Mouse (Mus musculus) ES-Bruce4 (cell line): Measurements from ENCODE around the gene Tomm7. TPM values are rescaled to one million over a fixed set of nuclear protein-coding genes. Genes with fewer than 3 reads are reported as not detected.
"Not testable (repeated sequence)": the region's sequence is repeated elsewhere in the genome, so short reads cannot be mapped to it uniquely, and the experiment has no call there.

Source experiments
- H3K27ac ChIP-seq: 2 replicates; pipeline ENCODE4 v1.5.1; 2012; ENCODE audit warnings: low read length, inconsistent platforms; ENCODE audit not compliant: insufficient read depth
- H3K27me3 ChIP-seq: 2 replicates; pipeline ENCODE4 v1.6.1; 2012; ENCODE audit warnings: mild to moderate bottlenecking, low read length, inconsistent platforms; ENCODE audit not compliant: control insufficient read depth, poor library complexity, insufficient read depth, severe bottlenecking
- H3K36me3 ChIP-seq: 2 replicates; pipeline ENCODE4 v1.6.1; 2012; ENCODE audit warnings: inconsistent platforms, mild to moderate bottlenecking, low read length, moderate library complexity; ENCODE audit not compliant: control insufficient read depth, poor library complexity, insufficient read depth, severe bottlenecking
- H3K4me1 ChIP-seq: one replicate; pipeline ENCODE4 v1.8.1; 2011; ENCODE audit warnings: low read length; ENCODE audit not compliant: control insufficient read depth, insufficient read depth
- H3K4me3 ChIP-seq: 2 replicates; pipeline ENCODE4 v1.5.1; 2011; ENCODE audit warnings: low read depth, mild to moderate bottlenecking, low read length
- H3K9ac ChIP-seq: 2 replicates; pipeline ENCODE4 v1.6.1; 2012; ENCODE audit warnings: low read depth, mild to moderate bottlenecking, inconsistent platforms; ENCODE audit not compliant: poor library complexity, severe bottlenecking
- H3K9me3 ChIP-seq: replicated peaks from 2 replicates; pipeline ENCODE4 v1.6.1; 2012; ENCODE audit warnings: mild to moderate bottlenecking, low read length, inconsistent platforms; ENCODE audit not compliant: control insufficient read depth, poor library complexity, insufficient read depth, severe bottlenecking
- CTCF ChIP-seq: IDR thresholded peaks from one replicate; pipeline ENCODE4 v1.8.1; 2011; ENCODE audit warnings: low read depth, low read length
- EP300 ChIP-seq: IDR thresholded peaks from 2 replicates; pipeline ENCODE4 v1.6.1; 2011; ENCODE audit warnings: low read depth, low read length; ENCODE audit not compliant: insufficient read depth
- POLR2A ChIP-seq: IDR thresholded peaks from one replicate; pipeline ENCODE4 v1.8.1; 2011; ENCODE audit warnings: low read length; ENCODE audit not compliant: insufficient read depth
- polyA plus RNA-seq: library from polyadenylated mRNA; stranded (reverse); fragments of >200 nt; gene quantifications from 2 replicates; pipeline ENCODE4 v1.2.4, GENCODE M21; 2011; ENCODE audit warnings: low read depth; ENCODE audit not compliant: missing spikeins, insufficient read depth, insufficient read length

The Tomm7 gene
- polyA plus RNA-seq, 1 experiment, result 101 TPM

DNA sequence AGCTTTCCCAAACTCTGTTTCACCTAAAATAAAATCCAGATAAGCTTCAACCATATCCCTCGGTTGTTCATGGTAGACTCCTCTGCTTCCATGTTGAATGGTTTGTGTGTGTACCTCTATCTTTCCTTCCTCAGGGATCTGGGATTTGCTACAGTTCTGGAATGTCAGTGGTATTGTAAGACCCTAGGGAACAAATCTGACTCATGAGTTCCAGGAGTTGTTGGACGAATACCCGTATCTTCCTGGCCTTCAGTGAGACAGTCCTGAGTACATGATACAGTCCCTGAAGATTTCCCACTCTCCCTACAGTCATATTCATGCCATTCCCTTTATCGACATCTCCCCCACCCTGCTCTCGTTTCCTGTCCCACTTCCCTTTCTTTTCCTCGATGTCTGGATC is 28.6 kb upstream of the Tomm7 start:
- peaks cover 3% of the 10 kb centered on the region for H3K4me1 ChIP-seq
- H3K36me3 ChIP-seq, result no peaks in the 10 kb centered on the region
- TF ChIP-seq POLR2A (no peak), EP300 (no peak), CTCF (no peak)

DNA sequence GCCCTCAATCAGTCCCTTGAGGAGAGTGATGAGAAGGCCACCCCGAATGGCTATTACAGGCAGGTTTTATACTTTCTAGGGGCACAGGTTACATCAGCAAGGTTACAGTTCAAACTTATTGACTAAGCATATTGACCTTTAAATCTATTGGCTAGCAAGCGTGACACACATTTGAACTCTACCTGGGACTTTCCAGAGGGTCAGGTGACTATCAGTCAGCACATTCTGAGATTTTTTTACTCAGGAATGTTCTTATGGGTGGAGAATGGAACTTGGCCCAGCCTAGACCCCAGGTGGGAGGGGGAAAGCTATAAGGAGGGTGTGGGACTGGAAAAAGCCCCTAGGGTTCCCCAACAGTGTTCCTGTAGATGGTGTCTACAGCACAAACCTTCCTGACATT is 27.4 kb upstream of the Tomm7 start:
- not testable (repeated sequence) for H3K27me3 ChIP-seq, H3K4me3 ChIP-seq, H3K27ac ChIP-seq, H3K9ac ChIP-seq, H3K36me3 ChIP-seq, H3K4me1 ChIP-seq, H3K9me3 ChIP-seq

More for the DNA sequence above, 28.6 kb upstream of the Tomm7 start:
- no peak overlapping the region for H3K27ac ChIP-seq
- H3K9ac ChIP-seq, result no peak overlapping the region
- H3K4me3 ChIP-seq, result no peak overlapping the region
- H3K27me3 ChIP-seq, result no peaks in the 10 kb centered on the region; the same call in 1 of the 2 replicates
- H3K9me3 ChIP-seq, result no peaks in the 10 kb centered on the region

DNA sequence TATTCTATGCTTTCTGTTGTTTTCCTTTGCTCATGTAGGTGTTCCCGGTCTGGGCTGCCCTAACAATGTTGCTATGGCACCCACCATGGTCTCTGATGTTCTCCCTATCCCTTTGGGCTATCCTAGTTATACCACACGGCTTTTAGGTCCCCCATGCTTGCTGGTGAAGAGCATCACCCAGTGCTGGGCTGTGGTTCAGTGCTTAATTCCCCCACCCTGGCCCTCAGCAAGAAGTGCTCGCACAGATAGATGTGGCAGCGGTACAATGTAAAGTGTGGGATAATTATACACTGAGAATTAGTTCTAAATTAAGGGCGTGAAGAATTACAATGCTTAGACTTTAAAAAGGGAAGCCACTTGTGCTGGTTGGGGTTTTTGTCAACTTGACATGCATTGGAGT is 22.0 kb upstream of the Tomm7 start:
- no peak overlapping the region for H3K4me3 ChIP-seq

DNA sequence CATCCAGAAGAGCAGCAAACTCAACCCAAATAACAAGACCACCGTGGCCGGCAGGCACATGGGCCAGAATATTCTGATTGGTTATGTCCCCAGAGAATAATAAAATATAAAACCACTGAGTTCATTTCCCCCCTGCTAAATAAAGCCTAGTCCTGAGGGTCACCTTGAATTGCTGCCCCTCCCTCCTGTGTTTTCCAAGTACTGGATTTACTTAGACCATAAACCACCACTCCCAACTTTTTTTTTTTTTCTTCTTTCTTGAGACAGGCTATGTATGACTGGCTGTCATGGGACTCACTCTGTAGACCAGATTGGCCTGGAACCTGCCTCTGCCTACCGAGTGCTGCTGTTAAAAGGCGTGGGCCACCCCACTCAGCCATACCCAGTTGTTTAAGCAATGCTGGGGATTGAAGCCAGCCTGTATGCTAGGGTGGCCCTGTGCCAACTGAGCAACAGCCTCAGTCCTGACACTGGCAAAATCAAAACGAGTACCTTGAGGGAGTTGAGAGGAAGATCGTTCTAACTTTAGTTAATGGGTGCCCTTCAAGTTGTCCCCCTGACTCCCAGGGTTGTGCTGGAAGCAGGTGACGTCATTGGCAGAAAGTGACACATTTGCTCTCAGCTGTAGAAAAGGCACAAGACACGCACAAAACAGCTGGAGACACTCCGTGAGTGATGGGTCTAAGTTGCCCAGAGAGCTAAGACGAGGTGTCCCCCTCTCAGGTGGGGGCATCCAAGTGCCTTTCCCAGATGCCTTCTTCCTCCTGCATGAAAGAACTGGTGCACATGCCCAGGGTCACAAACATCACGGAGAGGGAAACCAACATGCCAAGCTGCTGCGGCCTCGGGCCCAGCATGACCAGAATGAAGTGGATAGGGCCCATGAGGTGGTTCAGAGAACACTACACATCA is 20.3 kb upstream of the Tomm7 start:
- Histone ChIP-seq H3K9ac (no peak overlapping the region), H3K9me3 (no peaks in the 10 kb centered on the region), H3K4me1 (no peaks in the 10 kb centered on the region)

More for the DNA sequence above, 22.0 kb upstream of the Tomm7 start:
- Histone ChIP-seq H3K4me1 (no peaks in the 10 kb centered on the region), H3K27me3 (no peaks in the 10 kb centered on the region; the same call in 1 of the 2 replicates), H3K36me3 (no peaks in the 10 kb centered on the region), H3K27ac (no peak overlapping the region), H3K9ac (no peak overlapping the region), H3K9me3 (no peaks in the 10 kb centered on the region)
- TF ChIP-seq CTCF (no peak), EP300 (no peak), POLR2A (no peak)

DNA sequence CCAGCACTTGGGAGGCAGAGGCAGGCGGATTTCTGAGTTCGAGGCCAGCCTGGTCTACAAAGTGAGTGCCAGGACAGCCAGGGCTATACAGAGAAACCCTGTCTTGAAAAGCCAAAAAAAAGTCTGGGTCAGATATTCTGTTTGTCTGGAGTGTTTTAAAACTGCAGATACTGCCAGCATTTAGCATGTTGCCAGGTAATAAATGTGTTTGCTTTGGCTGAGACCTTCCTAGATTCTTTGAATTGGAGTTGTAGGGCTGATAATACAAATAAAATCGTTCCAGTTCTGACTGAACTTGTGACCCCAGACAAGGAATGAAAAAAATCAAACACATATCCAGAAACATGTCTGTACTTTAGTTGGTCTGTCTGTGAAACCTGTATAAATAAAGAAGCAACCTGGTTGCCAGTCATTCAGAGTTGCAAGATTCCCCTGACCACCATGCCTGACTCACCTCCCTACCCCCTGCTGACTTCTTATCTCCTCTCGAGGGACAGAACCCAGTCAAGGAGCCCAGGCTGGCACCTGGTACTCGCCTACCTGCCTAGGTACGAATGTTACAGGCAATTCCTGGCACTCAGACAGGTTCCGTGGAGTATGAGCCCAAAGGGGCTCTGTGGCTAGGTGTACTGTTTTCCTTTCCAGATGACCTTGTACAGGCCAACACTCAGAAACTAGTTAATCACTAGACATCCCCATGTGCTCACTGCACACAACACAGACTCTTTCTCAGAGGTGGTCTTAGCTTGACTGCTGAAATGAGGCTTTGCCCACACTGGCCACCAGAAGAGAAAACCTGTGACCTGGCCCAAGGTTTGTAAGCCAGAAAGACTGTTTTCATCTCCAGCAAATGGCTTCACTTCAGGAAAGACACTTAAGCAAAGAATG is 19.4 kb upstream of the Tomm7 start:
- H3K9me3 ChIP-seq, result no peaks in the 10 kb centered on the region

More for the DNA sequence above, 20.3 kb upstream of the Tomm7 start:
- Histone ChIP-seq H3K27me3 (no peaks in the 10 kb centered on the region), H3K27ac (no peak overlapping the region), H3K36me3 (no peaks in the 10 kb centered on the region), H3K4me3 (no peak overlapping the region)
- TF ChIP-seq EP300 (no peak), CTCF (no peak), POLR2A (no peak)

More for the DNA sequence above, 19.4 kb upstream of the Tomm7 start:
- no peak for TF ChIP-seq EP300
- no peak for TF ChIP-seq CTCF
- no peak for TF ChIP-seq POLR2A
- Histone ChIP-seq H3K9ac (no peak overlapping the region), H3K4me1 (no peaks in the 10 kb centered on the region), H3K4me3 (no peak overlapping the region), H3K27ac (no peak overlapping the region), H3K27me3 (no peaks in the 10 kb centered on the region), H3K36me3 (no peaks in the 10 kb centered on the region)
